Mouse (Mus musculus) urinary bladder, postnatal 14 days (tissue): ENCODE results near the gene Fbxo40.

Experiments
- DNase-seq: peaks from one replicate; pipeline ENCODE4 v3.0.0; 2021; ENCODE audit warnings: low spot score

The Fbxo40 gene

DNA sequence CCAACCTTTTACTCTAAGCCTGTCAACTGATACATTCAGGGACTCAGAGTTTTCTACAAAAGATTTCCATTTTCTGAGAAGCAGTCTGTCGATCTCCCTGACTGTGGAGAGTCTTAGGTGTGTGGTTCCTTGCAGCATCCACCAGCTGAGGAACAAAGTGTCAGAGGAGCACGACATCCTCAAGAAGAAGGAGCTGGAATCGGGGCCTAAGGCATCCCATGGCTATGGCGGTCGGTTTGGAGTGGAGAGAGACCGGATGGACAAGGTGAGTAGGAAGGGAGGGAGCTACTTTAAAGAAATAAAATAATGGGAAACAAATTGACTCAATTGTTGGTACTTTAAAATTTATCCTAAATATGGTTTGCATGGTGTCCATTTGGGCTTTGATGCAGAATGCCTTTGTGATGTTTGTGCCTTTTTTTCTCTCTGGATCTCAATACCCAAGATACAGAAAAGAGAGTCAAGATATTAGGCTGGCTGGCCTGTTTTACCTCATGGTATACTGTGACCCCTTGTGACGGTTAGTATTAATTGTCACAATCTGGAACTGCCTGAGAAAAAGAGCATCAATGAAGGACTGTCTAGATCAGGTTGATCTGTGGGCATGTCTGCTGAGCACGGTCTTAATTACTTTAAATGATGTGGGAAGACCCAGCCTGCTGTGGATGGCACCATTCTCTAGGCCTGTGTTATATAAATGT is 43.7 kb downstream of the Fbxo40 start:
- no peak for DNase-seq

DNA sequence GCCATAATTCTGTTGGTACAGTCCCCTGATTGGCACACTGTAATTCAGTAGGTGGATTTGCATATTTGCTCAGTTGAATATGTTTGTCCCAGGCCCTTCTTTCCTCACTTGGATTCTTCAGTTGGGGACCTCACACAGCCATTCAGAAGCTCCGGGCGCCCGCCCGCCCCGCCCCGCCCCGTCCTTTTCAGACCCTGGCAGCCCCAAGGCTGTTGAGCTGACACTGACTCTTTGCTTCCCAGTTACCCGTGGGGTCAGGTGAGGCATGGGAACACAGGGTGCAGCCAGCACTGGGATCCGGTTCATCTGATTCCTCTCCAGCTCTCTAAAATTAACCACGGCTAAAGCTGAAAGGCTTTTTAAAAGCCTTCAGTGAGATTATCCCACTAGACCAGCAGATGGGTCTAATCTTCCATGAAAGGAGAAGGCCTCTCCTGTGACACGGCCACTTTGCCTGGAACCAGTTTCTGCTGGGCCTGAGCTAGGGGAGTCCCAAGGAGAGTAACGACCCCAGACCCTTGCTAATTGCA is 45.3 kb downstream of the Fbxo40 start:
- no peak for DNase-seq

DNA sequence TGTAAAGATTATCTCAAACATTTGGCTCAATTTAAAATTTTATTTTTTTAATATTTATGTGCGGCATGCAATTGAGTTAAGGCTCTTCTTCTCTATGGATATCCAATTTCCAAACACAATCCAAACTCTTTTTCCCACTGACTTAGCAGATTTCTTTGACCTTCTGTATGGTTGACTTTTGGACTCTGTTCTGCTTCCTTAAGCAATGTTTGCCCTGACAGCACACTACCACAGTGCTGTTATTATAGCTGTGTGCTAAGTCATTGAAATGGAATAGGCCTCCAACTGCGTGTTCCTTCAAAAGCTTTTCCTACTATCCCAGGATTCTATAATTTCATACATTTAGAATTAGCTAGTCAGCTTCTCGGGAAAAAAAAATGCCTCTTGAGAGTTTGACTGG is 46.7 kb downstream of the Fbxo40 start:
- DNase-seq, result no peak

DNA sequence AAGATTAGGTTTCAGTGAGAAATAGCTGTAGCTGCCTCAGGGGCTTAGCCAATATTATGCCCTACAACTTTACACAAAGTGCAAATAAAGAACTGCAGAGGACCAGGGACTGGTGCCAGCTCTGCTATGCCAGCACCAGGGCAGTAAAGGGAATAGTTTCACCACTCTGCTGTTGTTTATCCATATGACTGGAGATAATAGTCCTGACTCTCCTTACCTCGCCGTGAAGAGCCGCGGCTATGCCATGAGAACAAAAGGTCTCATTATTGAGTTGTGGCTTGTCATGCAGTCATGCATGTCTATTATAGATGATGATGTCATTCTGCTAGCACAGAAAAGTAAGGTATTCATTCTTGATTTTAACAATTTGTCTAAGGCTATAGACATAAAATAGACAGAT is 48.4 kb downstream of the Fbxo40 start:
- no peak for DNase-seq

DNA sequence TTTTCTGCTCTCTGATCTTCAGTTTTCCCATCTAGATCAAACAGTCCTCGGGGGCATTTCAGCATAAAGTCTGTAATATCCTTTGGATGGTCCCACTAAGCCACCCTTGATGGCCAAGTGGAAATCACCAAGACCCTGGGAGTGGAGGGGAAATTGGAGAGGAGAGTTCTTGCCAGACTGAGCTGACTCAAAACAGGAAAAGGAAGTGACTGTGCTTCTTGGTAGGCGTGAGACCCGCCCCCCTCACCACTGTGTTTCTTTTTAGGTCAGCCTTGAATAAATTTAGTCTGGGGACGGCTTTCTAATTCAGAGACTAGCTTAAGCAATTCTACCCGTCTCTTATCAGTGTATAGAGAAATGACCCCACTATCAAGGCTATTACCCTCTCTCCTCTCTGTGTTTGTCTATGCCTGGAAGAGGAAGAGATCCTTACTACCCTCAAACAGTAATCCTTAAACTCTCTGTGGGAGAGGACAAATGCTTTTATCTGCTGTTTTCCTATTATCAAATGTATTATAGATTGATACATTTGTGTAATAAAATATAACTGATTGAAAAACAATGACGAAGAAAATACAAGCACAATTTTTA is 49.0 kb downstream of the Fbxo40 start:
- no peak for DNase-seq

DNA sequence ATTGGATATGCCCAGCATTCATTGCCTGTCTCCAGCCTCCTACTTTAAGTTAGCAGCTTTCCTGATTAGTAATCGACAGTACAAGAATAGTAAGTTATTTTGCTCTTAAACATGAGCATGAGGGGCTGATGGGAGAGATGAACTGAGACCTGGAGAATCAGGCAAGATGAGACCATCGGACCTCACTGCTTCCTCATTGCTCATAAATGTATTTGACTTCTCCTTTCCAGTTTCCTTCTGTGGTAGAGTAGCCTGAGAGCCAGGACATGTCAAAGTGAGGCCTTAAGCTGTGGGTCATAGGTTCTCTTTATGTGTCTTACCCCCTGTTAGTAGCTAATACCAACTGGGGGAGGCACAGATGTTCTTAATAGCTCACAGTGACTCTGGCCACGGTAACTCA is 54.5 kb downstream of the Fbxo40 start:
- DNase-seq, result no peak

DNA sequence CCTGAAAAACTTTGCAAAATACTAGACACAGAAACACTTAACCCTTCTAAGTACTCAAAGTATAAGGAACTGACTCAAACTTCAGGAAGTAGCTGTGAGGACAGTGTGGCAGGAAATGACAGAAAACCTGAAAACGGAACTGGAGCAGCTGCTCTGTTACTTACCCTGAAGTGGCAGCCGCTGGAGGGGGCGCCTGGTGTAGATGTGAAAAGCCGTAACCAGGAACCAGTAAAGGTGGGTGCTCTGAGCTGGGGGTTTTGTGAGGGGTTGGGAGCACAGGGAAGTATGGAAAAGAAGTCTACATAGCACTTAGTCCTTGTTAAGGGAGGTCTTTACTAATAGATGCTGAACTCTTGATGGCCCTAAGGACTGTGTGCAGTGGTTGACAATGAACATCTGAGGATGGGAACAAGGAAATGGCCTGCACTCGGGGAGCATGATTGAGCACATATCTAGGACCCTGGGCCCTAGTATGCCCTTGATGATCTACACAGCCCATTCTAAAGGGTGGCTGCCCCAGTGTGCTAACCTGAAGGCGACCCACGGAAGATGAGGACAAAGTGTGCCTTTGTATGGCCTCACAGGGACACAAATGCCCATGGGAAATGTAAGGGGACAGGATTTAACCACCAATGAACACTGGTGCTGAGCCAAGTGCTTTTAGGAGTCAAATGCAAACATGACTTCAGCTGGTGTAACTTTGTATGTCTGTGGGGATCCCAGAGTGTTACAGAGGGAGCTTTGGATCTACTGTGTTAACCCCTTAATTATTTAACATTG is 55.2 kb downstream of the Fbxo40 start, which contains the start of gene Hcls1:
Gene Hcls1, plus strand, starts transcription at position 143 of the 780 bp plus-strand sequence.
- no peak for DNase-seq

DNA sequence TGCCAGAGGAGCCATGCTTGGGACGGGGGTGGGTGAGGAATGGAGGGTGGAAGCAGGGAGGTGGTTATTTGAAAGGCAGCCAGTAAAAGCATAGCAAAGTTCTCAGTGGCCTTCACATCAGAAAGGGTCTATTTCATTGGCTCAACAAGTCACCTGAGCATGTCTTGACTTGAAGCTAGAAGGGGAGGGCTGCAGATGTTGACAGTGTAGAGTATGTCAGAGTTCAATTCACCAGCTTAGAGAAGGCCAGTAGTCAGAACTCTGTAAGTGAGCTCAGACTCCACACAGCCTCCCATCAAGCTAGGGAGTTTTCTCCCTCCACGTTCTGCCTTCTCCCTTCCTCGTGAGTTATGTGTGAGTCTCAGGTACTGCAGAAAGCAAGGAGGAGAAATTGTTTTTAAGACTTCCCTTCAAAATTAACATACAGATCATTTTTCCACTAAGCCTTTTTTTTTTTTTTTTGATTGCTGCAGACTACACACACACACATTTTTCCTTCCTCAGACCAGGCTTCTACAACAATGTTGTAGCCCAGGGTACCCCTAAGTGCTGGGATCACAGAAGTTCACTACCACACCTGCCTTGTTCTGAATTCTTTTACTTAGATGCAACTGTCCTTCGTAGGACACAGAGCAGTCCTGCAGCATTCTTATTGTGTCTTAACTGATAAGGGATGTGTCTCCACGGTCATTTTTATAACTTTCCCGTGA is 56.0 kb downstream of the Fbxo40 start:
- peak; percentile 37 for DNase-seq

DNA sequence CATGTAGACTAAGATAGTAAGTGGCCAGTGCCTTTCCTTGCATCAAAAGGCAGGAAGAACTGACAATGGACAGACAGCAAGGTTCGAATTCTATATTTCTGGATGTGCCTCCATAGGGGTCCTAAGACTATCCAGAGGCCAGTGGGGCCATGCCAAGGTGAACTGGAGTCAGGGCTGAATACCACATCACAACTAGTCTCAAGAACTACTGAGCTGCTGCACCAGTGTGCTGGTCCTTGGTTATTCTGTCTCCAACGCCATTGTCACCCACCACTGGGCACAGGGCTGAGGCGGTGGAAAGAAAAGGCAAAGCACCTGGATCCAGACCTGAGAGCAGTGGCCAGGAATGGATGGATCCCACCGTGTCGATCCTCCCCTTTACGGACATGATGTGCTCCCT is 57.7 kb downstream of the Fbxo40 start:
- no peak for DNase-seq

DNA sequence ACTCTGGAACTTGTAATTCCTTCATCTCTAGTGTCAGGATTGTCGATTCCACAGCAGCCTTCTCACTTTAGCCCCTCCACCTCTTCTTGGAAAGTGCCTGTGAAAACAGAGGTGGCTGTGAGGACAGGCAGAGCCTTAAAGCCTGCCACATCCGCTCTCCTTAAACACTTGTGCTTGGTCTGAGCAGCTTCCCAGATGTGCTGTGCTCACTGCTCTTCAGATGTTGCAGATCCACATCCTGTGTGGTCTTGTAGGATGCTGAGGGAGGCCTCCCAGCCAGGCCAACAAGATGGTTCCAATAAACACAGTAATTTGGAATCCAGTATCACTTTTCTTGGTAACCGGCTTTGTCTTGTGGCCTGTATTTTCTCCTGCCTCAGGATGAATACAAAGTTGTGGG is 58.3 kb downstream of the Fbxo40 start:
- no peak for DNase-seq

DNA sequence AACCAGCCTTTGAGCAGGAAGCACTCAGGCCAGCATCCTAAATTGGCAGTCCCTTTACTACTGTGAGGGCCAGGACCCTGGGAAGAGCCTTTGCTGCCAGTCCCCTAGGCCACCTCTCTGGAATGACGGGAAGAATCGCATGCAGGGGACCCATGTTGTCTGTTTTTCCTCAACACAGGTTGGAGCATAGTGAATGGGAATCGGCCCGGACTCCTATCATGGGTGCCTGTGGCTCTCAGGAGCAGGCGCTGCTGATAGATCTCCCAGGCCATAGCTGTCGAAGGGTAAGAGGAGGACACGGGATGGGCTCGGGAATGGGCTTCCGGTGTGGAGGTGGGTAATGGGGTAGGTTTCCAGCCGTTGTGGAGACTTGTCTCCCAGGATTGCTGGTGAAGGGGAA is 58.9 kb downstream of the Fbxo40 start:
- no peak for DNase-seq

DNA sequence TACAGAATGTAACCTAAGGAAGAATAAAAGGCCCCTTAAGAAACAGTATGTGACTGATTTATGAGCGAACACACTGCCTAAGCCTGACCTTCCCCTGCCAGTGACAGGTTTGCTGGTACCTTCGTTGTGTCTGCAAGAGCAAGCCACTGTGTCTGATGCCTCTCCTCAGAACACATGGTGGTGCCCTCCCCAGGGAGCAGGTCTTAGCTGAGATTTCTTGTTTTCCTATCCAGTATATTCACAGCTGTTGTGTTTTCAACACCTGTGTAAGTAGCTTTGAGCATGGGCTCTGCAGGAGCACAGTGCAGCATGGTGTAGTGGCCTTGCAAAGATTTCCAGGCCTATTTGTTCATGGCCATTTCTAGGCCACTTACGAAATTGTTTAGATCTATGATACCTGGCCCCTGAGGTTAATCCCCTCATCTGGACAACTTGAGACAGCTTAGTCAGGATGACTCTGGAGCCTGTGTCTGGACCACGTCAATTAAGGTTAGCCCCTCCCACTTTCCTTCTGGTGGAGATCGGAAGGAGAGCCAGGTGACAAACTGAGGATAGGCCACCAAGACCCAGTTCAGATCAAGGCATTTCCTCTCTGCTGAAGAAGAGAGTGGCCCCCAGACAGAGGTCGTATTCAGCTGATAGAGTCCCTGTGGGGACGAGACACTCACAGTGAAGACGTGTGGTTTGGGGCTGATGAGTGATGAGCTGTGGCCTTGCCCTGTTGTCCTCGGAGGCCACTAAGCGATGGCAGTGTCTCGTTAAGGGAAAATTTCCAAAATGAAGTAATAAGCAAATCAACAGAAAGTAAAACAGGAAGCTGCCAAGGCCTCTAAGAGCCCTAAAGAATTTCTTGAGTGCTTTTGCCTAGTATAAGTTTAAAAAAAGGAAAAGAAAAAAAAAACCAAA is 59.8 kb downstream of the Fbxo40 start:
- no peak for DNase-seq

DNA sequence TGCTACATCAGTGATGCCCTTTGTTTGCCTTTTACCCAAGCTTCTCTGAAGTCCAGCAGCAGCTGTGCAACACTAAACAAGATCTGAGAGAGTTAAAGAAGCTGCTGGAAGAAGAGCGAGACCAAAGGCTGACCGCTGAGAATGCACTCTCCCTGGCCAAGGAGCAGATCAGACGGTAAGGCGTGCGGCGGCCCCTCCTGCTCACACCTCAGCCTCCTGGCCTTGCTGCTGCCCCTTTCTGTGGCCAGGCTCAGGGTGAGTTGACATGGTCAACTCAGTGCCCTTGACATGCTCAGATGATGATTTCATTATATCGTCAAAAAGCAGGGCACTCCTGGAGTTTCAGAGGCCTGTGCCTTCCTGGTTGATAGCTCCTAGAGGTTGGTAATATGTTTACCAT is 61.1 kb downstream of the Fbxo40 start:
- DNase-seq, result no peak

DNA sequence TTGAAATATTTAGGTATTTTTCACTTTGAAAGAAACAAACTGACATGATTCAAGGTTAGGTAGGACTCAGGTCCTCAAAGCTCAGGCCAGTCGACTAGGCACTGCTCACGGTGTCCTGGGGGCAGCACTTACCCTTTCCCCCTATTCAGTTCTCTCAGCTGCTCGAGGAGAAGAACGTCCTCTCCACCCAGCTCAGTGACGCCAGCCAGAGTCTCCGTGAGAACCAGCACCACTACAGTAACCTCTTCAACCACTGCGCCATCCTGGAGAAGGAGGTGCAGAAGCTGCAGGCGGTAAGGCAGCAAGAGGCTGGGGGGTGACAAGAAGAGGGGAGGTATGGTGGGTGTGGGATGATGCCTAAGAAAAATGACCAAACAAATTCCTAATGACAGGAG is 62.2 kb downstream of the Fbxo40 start:
- DNase-seq, result no peak

DNA sequence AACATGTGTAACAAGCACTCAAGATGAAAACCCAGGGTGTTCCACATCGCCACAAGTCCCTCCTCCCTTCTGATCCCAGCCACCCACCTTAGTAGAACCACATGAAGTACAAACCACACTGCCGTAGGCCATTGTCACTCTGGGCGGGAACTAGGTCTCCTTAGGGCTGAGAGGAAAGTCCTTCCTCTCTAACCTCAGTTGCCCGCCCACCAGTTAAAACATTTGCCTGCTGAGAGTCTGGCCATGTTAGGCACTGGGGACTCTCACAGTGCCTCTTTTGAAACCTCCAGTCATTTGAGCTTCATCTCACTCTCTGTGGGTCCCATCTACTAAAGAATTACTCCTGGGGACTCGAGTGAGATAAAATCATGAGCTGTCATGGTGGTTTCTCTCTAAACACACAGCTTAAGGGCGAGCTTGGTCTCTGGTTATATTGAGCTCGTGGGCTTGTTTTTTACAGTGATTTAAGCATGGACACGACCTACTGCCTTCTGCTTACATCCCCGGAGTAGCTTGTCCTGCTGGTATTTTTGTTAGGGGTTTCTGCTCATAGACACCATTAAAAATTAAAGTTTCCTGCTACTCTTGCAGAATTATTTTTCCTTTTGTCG is 62.7 kb downstream of the Fbxo40 start:
- no peak for DNase-seq

DNA sequence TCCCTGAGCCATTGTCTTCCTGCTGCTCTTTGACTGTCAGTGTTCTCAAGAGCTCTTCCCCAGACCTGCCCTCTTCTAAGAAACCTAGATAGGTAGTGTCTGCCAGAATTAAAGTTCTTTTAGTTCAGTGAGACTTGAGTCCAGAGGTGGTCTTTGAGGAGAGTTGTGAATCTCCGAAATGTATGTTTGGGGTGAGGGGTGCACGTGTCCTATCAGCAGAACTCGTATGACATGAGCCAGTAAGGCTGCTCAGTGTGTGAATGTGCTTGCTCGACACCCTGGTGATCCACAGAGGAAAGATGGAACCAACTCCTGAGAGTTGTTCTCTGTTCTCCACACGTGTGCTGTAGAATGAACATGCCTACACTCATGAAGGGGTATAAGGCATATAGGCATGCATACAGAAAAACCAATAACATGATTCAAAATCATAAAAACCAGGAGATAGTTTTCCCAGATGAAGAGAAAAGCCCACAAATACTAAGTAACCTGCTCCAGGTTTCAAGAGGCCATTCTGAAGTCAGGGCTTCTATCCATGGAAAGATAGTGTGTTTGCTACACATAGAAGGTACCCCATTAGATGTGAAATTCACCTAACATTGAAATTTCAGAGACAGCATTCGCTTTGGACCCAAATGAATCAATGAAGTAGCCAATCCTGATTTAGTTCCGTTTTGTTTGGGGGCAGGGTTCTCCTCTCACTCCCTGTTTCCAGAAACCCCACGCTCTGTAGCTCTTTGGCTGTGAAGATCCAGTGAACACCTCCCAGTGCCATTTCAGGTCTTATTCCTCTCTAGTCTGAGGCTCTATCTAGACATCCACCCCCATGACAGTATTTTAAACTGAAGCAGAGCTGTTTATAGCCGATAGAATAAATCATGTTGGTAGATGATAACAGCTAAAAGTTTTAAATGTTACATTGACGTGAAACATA is 63.5 kb downstream of the Fbxo40 start:
- no peak for DNase-seq

DNA sequence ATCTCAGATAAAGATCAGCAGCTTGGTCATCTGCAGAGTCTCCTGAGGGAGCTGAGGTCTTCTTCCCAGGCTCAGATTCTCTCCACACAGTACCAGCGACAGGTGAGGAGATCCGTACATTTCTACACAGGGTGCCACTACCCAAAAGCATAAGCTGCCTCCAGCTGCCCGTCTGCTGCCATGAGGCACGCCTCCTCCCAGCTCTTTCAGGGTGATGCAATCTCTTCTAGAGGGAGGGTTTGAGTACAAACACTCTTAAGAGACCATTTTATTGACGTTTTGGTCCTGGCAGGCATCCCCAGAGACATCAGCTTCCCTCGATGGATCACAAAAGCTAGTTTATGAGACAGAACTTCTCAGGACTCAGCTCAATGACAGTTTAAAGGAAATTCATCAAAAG is 64.5 kb downstream of the Fbxo40 start:
- no peak for DNase-seq

DNA sequence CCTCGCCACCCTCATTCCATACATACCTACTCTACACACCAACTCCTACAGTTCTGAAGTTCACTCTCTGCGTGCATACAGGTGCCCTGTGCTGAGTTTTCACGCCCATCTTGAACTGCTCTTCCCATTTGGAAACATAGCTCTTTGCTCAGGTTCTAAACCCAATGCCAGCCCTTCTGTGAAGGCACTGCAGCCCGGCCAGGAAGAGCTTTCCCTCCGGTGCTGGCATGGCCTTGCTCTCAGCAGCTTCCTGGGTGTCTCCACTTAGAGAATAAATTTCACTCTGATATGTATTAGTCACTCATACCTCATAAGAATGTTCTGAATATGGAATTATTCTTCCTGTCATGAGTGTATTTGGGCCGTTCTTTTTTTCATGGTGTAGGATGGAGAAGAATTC is 64.9 kb downstream of the Fbxo40 start:
- no peak for DNase-seq

DNA sequence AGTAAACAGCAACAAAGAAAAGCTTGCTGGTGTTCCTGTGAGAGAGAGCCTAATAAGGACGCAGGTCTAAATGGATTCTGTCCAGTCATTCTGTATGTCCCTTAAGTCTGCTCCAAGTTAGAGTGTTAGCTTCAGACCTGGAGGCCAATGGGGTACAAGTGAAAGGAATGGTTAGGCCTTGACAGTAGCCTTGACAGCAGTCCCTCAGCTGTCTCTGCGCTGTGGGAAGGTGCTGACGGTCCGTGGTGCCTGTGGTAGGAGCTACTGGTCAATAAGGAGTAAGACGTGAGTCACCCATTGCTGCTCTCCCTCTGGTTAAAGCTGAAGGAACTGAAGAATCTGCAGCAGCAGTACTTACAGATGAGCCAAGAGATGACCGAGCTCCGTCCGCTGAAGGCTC is 66.0 kb downstream of the Fbxo40 start:
- no peak for DNase-seq

DNA sequence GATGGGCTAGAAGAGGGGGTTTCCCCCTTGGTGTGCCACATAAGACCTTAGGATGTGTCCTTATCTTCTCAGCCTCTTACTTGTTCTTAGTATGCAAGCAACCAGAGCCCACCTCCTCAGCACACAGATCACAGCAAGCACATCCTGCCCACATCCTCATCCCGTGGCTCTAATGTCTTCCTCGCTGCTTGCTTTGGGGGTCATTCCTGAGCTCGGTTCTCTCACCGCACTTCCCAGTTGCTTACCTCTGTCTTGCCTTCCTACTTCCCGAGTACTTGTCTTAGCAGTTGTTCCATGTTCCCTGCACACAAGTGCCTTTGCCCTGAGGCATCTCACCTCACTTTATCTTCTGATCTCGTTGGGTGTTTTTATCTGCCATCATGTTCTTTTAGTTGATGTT is 68.3 kb downstream of the Fbxo40 start:
- DNase-seq, result no peak
